Mouse (Mus musculus) lung, adult 2 months (tissue): ENCODE results near the gene Rnf111.

Experiments used
- CTCF ChIP-seq: fragments of 200-500 bp; IDR thresholded peaks from 2 replicates; pipeline ENCODE4 v1.5.1; 2011; ENCODE audit warnings: mild to moderate bottlenecking, low read length, control low read depth; ENCODE audit not compliant: insufficient read depth
- POLR2A ChIP-seq: fragments of 200-500 bp; IDR thresholded peaks from 2 replicates; pipeline ENCODE4 v1.6.1; 2011; ENCODE audit warnings: low read depth, mild to moderate bottlenecking, control low read depth, low read length, borderline replicate concordance; ENCODE audit errors: extremely low read depth

DNA sequence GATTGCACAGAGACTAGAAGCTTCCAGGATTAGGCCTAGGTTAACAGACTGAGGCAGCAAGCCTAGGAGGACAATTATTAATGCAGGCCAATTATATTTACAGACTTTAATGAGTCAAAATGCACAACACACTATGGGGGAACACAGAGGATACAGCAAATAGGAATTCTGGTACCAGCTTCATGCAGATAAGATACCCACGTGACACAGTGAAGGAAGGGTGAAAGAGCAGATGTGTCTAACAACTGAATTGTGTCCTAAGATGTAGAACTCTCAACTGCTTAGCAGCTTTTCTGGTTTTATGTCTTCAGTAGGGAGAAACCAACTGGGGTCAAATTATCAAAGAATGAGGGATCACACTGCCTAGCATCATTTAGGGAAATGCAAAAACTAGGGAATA is 17.7 kb downstream of the Rnf111 start:
- TF ChIP-seq CTCF, result no peak
- TF ChIP-seq POLR2A, result no peak
